Mouse (Mus musculus) olfactory bulb, adult 2 months (tissue): ENCODE data around the gene Rhof.

Experiments
- CTCF ChIP-seq: fragments of 200-500 bp; IDR thresholded peaks from 2 replicates; pipeline ENCODE4 v1.5.1; 2012; ENCODE audit warnings: low read depth, mild to moderate bottlenecking, low read length, moderate library complexity; ENCODE audit not compliant: insufficient read depth
- POLR2A ChIP-seq: fragments of 200-500 bp; IDR thresholded peaks from 2 replicates; pipeline ENCODE4 v1.6.1; 2012; ENCODE audit warnings: mild to moderate bottlenecking, low read depth, low read length, moderate library complexity; ENCODE audit not compliant: insufficient read depth

DNA sequence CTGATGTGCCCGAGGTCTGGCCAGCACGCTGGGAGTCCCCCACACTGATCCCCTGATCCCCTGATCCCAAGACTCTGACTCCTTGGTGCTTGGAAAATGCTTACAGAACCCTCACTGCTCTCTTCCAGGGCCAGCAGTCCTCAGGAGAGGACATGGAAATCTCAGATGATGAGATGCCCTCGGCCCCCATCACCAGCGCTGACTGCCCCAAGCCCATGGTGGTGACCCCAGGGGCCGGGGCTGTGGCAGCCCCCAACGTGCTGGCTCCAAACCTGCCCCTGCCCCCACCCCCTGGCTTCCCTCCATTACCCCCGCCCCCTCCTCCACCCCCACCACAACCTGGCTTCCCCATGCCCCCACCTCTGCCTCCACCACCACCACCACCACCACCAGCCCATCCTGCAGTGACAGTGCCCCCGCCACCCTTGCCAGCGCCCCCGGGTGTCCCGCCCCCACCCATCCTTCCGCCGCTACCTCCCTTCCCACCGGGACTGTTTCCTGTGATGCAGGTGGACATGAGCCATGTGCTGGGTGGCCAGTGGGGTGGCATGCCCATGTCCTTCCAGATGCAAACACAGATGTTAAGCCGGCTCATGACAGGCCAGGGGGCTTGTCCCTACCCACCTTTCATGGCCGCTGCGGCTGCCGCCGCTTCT lies 19.3 kb upstream of the Rhof start:
- TF ChIP-seq CTCF (no peak), POLR2A (no peak)
